Mouse (Mus musculus) hematopoietic stem cell, adult 5-6 weeks (primary cell): ENCODE measurements around the gene Pdzrn4. TPM values are rescaled to one million over a fixed set of nuclear protein-coding genes. Genes with fewer than 3 reads are reported as not detected.

Experiments used
- ATAC-seq, 2 experiments: fragments of 125-278 bp in 1 of 2; replicated peaks in 1 of 2; 2 replicates each; pipeline ENCODE4 v1.8.0; 2016 to 2017; ENCODE audit warnings: inconsistent platforms in 2 of 2, mild to moderate bottlenecking in 2 of 2, moderate number of reproducible peaks in 2 of 2, low read depth in 1 of 2, moderate TSS enrichment in 1 of 2; ENCODE audit not compliant: low FRiP score in 2 of 2, poor library complexity in 2 of 2, severe bottlenecking in 2 of 2, insufficient read depth in 1 of 2, low TSS enrichment in 1 of 2
- total RNA-seq: library from RNA; stranded (forward); fragments of 172-1452, 232-1000 nt; gene quantifications from 2 replicates; pipeline ENCODE4 v1.2.3, GENCODE M21; 2017

The Pdzrn4 gene
- total RNA-seq, 1 experiment from 2014 or later = not detected

GRCm38 (mm10) chr15:92759001-92759400, 362.3 kb downstream of the Pdzrn4 start:
- ATAC-seq = no peak

DNA sequence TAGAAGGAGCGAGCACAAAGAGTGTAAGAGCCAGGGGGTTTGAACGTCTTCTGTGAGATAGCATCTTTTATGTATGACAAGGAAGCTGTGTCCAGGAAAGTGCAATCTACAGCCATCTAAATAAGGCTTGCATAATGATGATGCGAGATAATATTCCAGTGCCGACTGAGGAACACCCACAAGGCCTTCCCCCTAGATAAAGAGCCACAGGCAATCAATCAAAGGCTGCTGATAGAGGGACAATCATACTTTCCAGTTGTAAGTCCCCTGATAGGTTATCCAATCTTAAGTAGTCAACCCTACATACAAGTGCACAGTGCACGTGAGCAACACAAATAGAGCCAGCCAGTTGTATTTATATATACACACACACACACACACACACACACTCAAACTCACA, 366.6 kb downstream of the Pdzrn4 start:
- no peak for ATAC-seq

DNA sequence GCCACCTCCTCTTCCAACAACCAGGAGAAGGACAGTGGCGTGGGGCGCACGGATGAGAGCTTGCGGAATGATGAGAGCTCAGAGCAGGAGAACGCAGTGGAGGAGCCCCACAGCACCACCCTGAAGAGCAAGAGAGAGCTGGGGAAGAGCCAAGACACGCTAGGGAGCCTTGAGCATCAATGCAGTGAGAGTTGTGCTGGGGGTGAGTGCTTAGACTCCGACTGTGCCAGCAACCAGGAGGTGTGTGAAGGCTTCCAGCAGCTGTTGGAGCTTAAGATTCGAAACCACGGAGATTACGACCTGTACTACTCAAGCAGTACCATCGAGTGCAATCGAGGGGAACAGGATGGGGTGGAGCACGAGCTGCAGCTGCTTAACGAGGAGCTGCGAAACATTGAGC, 372.9 kb downstream of the Pdzrn4 start:
- no peak for ATAC-seq

DNA sequence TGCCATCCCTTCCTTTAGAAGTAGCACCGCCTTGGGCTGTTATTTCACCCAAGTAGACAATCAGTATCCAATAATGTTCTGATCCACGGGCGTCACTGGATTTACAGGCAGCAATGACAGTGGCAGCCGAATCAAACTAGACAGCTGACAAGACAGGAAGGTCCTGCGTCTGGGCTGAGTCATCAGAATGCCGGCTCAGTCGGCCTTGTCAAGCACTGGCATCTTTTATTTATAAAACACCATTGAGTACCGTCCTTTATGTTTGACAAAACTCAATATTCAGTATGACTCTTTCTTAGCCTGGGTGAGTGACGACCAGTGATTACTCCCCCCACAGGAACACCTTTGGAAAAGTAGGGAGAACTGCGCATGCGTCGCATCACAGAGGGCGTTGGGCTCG, 391.4 kb downstream of the Pdzrn4 start:
- ATAC-seq = no peak

DNA sequence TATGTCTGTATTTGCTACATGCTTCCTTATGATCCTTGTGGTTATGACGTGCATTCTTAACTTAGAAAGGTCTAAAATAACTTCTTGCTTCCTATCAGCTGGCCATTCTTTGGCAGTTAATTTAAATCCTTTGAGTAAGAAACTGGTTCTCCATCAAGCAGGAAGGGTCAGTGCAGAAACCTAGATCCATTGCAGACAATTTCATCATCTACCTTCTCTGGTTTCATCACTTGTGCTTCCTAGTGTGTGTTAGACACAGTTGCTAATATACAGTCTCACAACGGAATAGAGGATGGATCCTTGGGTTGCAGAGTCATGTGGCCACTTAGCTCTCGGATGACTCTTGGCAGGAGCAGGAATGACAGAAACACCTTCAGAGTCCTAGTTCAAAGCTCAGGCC, 397.6 kb downstream of the Pdzrn4 start:
- ATAC-seq = no peak

DNA sequence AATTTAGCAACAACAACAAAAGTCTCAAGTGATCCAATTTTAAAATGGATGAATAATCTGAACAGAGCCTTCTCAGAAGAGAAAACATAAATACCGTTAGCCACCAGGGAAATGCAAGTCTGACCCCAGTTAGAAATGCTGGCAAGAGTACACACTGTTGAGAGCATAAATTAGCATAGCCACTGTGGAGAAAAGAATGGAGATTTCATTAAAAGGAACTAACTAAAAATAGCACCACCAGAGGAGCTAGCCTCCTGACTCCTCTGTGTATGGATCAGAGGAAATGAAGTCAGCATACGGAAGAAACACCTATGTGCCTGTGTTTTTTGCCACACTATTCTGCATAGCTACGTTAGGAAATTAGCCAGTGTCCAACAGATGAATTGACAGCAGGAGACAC, 409.3 kb downstream of the Pdzrn4 start:
- no peak for ATAC-seq

- ATAC-seq = no peak
These were observed 409.7 kb downstream of the Pdzrn4 start for GRCm38 (mm10) chr15:92806352-92806751.
